Mouse (Mus musculus) CD4-positive, CD25-positive, alpha-beta regulatory T cell, adult 2 months (primary cell): ENCODE results near the gene Olfr153.
"Not testable (repeated sequence)": the region's sequence is repeated elsewhere in the genome, so short reads cannot be mapped to it uniquely, and the experiment has no call there.

Experiments used
- DNase-seq: peaks from one replicate; pipeline ENCODE4 v3.0.0-alpha.2; 2012; ENCODE audit warnings: low read depth, low spot score

The Olfr153 gene

DNA sequence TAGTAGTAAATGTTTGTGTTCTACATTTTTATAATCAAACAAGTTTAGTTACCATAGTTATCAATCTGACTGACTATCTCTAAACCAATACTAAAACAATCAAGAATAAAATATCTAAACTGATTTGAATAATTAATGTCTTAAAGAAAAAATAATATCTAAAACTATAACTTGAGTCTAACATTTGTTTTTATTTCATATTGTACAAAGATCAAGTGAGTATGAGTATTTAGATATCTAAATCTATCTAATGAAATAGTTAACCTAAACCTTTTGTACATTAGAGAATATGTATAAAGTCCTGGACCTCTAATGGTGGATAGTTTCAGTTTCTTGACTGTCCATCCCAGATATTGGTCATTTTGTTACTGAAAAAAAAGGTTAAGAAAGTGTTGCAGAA, at the start of gene Olfr153:
TSS of gene Olfr153 (plus strand) at position 301 of the 400 bp plus-strand sequence.
- no peak for DNase-seq

DNA sequence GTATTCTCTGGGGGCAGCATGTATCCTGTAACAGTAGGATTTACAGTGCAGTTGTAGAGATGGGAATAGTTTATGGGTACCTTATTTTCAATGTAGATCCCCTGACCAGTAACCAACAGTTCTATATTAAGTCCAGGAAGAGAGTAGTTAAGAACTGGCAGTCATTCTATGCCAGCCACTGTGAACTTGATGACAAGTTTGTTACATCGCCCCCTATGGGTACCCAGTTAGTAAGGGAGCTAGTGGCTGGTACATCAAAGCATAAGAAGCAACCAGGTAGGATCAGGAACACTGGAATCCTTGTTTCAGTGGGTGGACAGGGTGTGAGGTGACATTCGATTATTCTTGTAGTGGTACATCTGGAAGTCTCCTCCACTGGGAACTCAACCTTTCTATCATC, 49.3 kb upstream of the Olfr153 start:
- DNase-seq: no peak

DNA sequence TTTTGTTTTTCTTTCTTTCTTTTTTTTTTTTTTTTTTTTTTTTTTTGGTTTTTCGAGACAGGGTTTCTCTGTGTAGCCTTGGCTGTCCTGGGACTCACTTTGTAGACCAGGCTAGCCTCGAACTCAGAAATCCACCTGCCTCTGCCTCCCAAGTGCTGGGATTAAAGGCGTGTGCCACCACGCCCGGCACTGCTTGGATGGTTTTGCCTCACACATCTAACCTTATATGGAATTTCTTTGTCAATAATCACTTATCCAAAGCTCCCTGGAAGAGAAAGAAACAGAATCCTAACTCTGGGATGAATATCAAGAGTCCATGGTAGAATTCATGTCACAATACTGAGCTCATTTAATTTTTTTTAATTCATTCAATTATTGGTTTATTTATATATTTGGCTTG, 34.6 kb upstream of the Olfr153 start, which contains the start of gene Pramel7:
TSS of gene Pramel7 (minus strand) at position 101 of the 400 bp plus-strand sequence.
- DNase-seq: not testable (repeated sequence)

DNA sequence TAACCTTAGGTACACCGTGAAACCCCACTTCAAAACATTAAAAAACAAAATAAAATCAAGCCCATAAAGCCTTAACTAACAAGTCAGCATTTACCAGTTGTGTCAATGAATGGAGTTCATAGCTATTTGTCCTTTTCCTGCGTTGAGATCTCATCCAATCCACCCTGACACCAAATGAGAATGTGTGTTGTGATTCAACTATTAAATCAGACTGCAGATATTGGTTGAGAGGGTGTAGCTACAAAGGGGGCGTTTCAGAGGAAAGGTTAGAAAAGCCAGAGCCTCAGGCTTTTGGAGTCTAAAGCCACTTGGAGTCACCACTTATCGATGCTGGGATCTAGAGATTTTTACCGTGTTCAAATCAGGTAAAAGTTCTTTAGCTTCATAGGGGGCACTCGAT, 25.3 kb upstream of the Olfr153 start, which contains the start of gene Pramel6:
TSS of gene Pramel6 (plus strand) at position 301 of the 400 bp plus-strand sequence.
- DNase-seq: no peak

DNA sequence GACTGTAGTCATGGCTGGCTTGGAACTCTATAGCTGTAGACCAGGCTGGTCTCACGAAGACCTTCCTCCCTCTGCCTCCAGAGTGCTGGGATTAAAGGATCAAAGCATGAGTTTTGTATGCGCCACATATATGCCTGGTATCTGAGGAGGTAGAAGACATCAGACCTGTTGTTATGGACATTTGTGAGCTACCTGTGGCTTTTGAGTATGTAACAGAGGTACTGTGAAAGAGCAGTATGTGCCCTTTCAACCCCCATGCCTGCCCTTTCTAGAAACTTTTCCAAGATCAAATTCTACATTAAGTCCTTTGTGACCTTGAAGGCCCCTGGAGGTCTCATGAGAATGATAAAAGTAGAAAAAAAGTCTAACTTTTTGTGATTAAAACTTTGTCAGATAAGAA, 16.6 kb upstream of the Olfr153 start:
- no peak for DNase-seq

DNA sequence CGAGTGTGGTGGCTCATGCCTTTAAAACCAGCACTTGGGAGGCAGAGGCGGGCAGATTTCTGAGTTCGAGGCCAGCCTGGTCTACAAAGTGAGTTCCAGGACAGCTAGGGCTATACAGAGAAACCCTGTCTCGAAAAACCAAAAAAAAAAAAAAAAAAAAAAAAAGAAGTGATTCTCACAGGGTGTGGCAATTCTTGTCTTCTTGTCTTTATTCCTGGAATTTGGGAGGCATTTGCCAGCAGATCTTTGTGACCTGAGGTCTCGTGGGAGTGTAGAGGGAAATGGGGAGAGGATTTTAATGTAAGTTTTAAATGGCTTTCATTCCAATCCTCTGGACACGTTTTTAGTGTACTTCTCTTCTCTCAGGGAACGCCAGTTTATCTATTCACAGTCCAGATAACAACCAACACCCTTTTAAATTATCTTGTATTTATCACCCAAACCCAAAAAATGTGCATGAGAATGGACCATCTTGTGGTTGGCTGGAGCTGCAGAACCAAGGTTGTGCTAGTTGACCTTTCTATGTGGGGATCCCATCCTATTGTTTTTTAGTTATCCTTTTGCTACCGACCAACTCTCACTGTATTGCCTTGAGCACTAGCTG, 16.0 kb upstream of the Olfr153 start:
- DNase-seq: no peak

DNA sequence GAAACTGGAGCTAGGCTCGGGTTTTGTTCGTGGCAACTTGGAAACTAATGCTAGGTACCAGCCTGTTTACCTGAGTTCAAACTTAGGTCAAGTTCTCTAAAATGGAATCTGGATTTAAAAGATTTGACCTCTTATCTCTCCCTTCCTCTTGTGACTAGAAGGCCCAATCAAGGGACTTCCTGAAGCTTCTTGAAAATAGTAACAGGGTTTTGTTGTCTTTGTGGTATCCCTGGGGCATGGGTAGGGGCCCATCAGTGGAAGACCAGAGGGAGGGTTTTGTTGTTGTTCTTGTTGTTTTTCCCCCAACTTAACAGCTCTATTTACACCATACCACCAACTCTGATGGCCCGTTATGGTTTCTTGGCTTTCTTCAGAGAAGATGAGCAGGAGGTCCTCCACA, 15.0 kb upstream of the Olfr153 start:
- DNase-seq: no peak

DNA sequence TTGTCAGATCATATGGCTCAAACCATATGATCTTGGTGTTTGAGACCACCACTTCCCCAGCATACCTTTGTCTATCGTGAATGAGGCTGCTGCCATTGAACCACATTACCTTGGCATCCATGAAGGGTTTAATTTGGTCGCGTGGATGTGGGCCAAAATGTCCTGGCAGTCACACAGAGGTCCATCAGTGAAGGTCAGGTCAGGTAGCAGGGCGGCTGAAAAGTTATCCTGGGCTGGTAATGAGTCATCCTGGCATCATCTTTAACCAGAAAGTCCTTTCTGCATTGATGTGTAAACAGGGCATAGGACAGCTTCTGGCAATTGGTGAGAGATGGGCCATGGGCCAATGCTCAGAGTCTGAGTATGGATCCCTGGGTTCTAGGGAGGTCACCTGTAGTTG, 10.9 kb upstream of the Olfr153 start:
- DNase-seq: no peak

DNA sequence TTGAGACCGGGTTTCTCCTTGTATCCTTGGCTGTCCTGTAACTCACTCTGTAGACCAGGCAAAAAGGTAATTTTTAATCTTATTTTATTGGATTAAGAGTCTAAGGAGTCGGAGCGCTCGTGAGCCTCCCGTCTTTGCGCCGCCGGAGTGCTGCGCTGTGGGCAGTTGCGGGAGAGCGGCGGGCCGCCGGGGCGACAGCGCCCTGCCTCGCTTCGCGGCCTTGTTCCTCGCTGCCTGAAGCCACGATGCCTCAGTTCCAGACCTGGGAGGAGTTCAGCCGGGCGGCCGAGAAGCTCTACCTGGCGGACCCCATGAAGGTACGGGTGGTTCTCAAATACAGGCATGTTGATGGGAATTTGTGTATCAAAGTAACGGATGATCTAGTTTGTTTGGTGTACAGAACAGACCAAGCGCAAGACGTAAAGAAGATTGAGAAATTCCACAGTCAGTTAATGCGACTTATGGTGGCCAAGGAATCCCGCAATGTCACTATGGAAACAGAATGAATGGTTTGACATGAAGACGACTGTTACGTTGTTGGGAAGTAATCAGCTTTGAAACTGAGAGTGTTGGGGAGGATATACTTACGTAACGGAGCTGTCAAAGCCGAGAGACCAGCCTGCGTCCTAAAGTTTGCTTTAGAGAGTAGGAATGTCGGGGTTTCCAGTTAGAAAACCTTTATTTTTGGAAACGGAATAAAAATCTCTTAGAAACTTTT, 5.5 kb upstream of the Olfr153 start:
- not testable (repeated sequence) for DNase-seq

DNA sequence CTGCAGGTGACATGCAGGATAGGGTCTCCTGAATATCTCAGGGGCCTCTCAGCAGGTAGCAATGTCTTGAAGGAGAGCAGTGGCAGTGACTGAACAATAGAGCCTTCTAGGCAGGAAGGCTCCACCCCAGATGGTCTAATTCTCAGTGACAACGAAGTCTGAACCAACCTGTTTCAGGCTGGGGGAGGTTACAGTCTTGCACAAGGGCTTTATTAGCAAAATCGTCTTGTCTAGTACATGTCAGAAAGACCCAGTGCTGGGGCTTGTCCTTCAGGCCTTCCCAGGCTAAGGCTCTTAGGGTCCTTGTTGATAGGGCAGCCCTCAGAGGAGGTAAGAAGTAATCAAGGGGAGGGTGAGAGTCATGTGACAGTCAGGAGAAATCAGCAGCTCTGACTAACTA, 3.2 kb downstream of the Olfr153 start:
- no peak for DNase-seq

DNA sequence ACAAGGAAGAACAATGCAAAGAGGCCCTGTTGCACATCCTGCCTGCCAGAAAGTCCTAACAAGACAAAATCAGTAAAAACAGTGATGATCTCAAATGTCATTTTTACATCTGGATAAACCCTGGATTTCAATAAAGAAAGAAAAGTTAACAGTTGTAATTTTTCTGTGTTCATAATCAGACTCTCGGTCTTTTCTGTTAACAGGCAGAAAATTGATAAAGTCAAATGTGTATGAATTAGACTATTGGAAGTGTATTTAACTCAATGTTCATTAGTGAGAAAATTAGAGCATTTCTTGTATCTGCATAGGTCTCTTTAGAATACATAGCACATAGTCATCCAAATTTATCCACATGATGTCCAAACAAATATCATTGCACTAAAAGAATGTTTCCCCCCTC, 13.8 kb downstream of the Olfr153 start, which contains the start of gene Olfr1128:
TSS of gene Olfr1128 (minus strand) at position 101 of the 400 bp plus-strand sequence.
- DNase-seq: no peak

DNA sequence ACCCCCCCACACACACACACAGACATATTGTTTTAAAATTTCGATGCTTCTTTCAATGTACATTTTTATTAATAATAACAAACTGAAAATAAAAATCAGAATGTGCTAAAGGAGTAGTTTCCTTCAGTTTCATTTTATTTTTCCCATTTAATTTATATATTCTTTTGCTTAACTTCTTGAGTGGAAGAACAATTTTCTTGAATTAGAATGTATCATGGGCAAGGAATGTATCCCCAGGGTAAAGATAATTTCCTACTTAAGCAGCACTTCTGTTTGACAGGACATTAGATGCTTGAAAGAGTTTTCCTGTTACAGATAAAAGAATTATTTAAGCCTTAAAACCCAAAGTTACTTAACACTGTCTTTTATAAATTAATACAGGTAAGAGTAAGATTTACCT, 42.0 kb downstream of the Olfr153 start, which contains the start of gene Olfr1129:
TSS of gene Olfr1129 (plus strand) at position 301 of the 400 bp plus-strand sequence.
- not testable (repeated sequence) for DNase-seq
